Mouse (Mus musculus) hindbrain, embryonic 15.5 days (tissue): ENCODE data around the gene Gm45213. TPM values are rescaled to one million over a fixed set of nuclear protein-coding genes. Genes with fewer than 3 reads are reported as not detected.
"Not testable (repeated sequence)": the region's sequence is repeated elsewhere in the genome, so short reads cannot be mapped to it uniquely, and the experiment has no call there.

ENCODE experiments used
- ATAC-seq: fragments of 200-750 bp; cut with Nextera tagmentation; 2 replicates; pipeline ENCODE4 v1.8.0; 2017; ENCODE audit warnings: low read depth, moderate number of reproducible peaks, moderate TSS enrichment; ENCODE audit not compliant: low FRiP score
- H3K27ac ChIP-seq: fragments of 300-500 bp; sonication (generic); replicated peaks from 2 replicates; pipeline ENCODE4 v1.5.1; 2015; ENCODE audit warnings: mild to moderate bottlenecking, inconsistent platforms
- H3K27me3 ChIP-seq: fragments of 300-500 bp; sonication (generic); 2 replicates; pipeline ENCODE4 v1.6.1; 2015; ENCODE audit warnings: control low read depth, inconsistent platforms
- H3K36me3 ChIP-seq: fragments of 300-500 bp; sonication (generic); 2 replicates; pipeline ENCODE4 v1.6.1; 2015; ENCODE audit warnings: control low read depth, inconsistent platforms
- H3K4me1 ChIP-seq: fragments of 300-500 bp; sonication (generic); replicated peaks from 2 replicates; pipeline ENCODE4 v1.6.1; 2015; ENCODE audit warnings: control low read depth, inconsistent platforms
- H3K4me2 ChIP-seq: fragments of 300-500 bp; sonication (generic); 2 replicates; pipeline ENCODE4 v1.6.1; 2015; ENCODE audit warnings: moderate library complexity, mild to moderate bottlenecking, inconsistent platforms
- H3K4me3 ChIP-seq: fragments of 300-500 bp; sonication (generic); 2 replicates; pipeline ENCODE4 v1.5.1; 2015; ENCODE audit warnings: mild to moderate bottlenecking, inconsistent platforms
- H3K9ac ChIP-seq: fragments of 300-500 bp; sonication (generic); 2 replicates; pipeline ENCODE4 v1.6.1; 2015; ENCODE audit warnings: inconsistent platforms
- H3K9me3 ChIP-seq: fragments of 300-500 bp; sonication (generic); 2 replicates; pipeline ENCODE4 v1.6.1; 2016; ENCODE audit warnings: control low read depth, inconsistent platforms
- whole genome bisulfite sequencing: fragments of 180-500 bp; shearing (Covaris S2); methylation state at CpG from one replicate; pipeline ENCODE4 v1.1.7; 2015; 5-methylcytosine and 5-hydroxymethylcytosine counted together
- polyA plus RNA-seq: library from polyadenylated mRNA; unstranded; fragments of >200 nt; fragmentation: Nextera tagmentation; extraction: Ambion mirVana; gene quantifications from 2 replicates; pipeline ENCODE4 v1.2.1, GENCODE M21; 2015

Gene Gm45213
- polyA plus RNA-seq, 1 experiment from 2014 or later = not detected

GRCm38 (mm10) chr7:66036809-66037208 lies 6.6 kb upstream of the Gm45213 start:
- ATAC-seq = no peak
- Histone ChIP-seq H3K27ac (no peak overlapping the region), H3K4me3 (no peak overlapping the region), H3K27me3 (no peaks in the 10 kb centered on the region), H3K4me2 (no peak overlapping the region), H3K36me3 (no peaks in the 10 kb centered on the region), H3K9ac (no peak overlapping the region), H3K4me1 (peaks cover 14% of the 10 kb centered on the region), H3K9me3 (no peaks in the 10 kb centered on the region)
- WGBS = 65% methylated on average over 8 of the region's 8 CpGs

- H3K9me3 ChIP-seq = no peaks in the 10 kb centered on the region
- no peaks in the 10 kb centered on the region for H3K27me3 ChIP-seq
- H3K4me3 ChIP-seq = no peak overlapping the region
- ATAC-seq = no peak
- peaks cover 16% of the 10 kb centered on the region for H3K4me1 ChIP-seq
- H3K27ac ChIP-seq = no peak overlapping the region
- H3K9ac ChIP-seq = no peak overlapping the region
- H3K36me3 ChIP-seq = no peaks in the 10 kb centered on the region
- no peak overlapping the region for H3K4me2 ChIP-seq
- 67% methylated on average over 3 of the region's 3 CpGs for WGBS
Observed at GRCm38 (mm10) chr7:66038261-66038660, 5.1 kb upstream of the Gm45213 start.

GRCm38 (mm10) chr7:66038730-66039129 lies 4.7 kb upstream of the Gm45213 start:
- H3K9ac ChIP-seq = no peak overlapping the region
- H3K9me3 ChIP-seq = no peaks in the 10 kb centered on the region
- no peaks in the 10 kb centered on the region for H3K27me3 ChIP-seq
- no peak overlapping the region for H3K27ac ChIP-seq
- 72% methylated on average over 11 of the region's 11 CpGs for WGBS
- peaks cover 21% of the 10 kb centered on the region for H3K4me1 ChIP-seq
- no peak overlapping the region for H3K4me3 ChIP-seq
- no peak for ATAC-seq
- H3K4me2 ChIP-seq = no peak overlapping the region
- no peaks in the 10 kb centered on the region for H3K36me3 ChIP-seq

GRCm38 (mm10) chr7:66040026-66040814 lies 3.2 kb upstream of the Gm45213 start:
- no peak overlapping the region for H3K4me2 ChIP-seq
- H3K27ac ChIP-seq = no peak overlapping the region
- peaks cover 34% of the 10 kb centered on the region for H3K4me1 ChIP-seq
- H3K9ac ChIP-seq = no peak overlapping the region
- no peak for ATAC-seq
- 71% methylated on average over 18 of the region's 18 CpGs for WGBS
- H3K4me3 ChIP-seq = no peak overlapping the region
- no peaks in the 10 kb centered on the region for H3K36me3 ChIP-seq
- no peaks in the 10 kb centered on the region for H3K9me3 ChIP-seq
- H3K27me3 ChIP-seq = no peaks in the 10 kb centered on the region

GRCm38 (mm10) chr7:66044617-66045016 lies 1.2 kb downstream of the Gm45213 start:
- Histone ChIP-seq H3K9ac (no peak overlapping the region), H3K36me3 (no peaks in the 10 kb centered on the region), H3K4me1 (peaks cover 36% of the 10 kb centered on the region), H3K9me3 (no peaks in the 10 kb centered on the region), H3K27me3 (no peaks in the 10 kb centered on the region), H3K27ac (no peak overlapping the region), H3K4me2 (no peak overlapping the region), H3K4me3 (no peak overlapping the region)
- no peak; the same call in 1 of the 2 replicates for ATAC-seq
- WGBS = 29% methylated on average over 9 of the region's 9 CpGs

GRCm38 (mm10) chr7:66046921-66047918 lies 3.8 kb downstream of the Gm45213 start:
- H3K9ac ChIP-seq = no peak overlapping the region
- no peaks in the 10 kb centered on the region for H3K9me3 ChIP-seq
- peaks cover 36% of the 10 kb centered on the region for H3K4me1 ChIP-seq
- ATAC-seq = no peak
- H3K27ac ChIP-seq = no peak overlapping the region
- no peak overlapping the region for H3K4me3 ChIP-seq
- no peaks in the 10 kb centered on the region for H3K36me3 ChIP-seq
- 62% methylated on average over 17 of the region's 17 CpGs for WGBS
- H3K27me3 ChIP-seq = no peaks in the 10 kb centered on the region
- no peak overlapping the region for H3K4me2 ChIP-seq

- H3K4me1 ChIP-seq = peaks cover 36% of the 10 kb centered on the region
- ATAC-seq = no peak
- 81% methylated on average over 4 of the region's 4 CpGs for WGBS
Observed at GRCm38 (mm10) chr7:66047975-66048374, 4.6 kb downstream of the Gm45213 start.

GRCm38 (mm10) chr7:66048446-66049230 lies 5.2 kb downstream of the Gm45213 start:
- no peak overlapping the region for H3K4me3 ChIP-seq
- no peaks in the 10 kb centered on the region for H3K27me3 ChIP-seq
- no peaks in the 10 kb centered on the region for H3K9me3 ChIP-seq
- no peak for ATAC-seq
- H3K4me2 ChIP-seq = no peak overlapping the region
- 84% methylated on average over 12 of the region's 12 CpGs for WGBS
- no peak overlapping the region for H3K9ac ChIP-seq
- no peaks in the 10 kb centered on the region for H3K36me3 ChIP-seq
- no peak overlapping the region for H3K27ac ChIP-seq
- H3K4me1 ChIP-seq = peaks cover 30% of the 10 kb centered on the region

More at GRCm38 (mm10) chr7:66047975-66048374, 4.6 kb downstream of the Gm45213 start:
- Histone ChIP-seq H3K27me3 (no peaks in the 10 kb centered on the region), H3K36me3 (no peaks in the 10 kb centered on the region), H3K9ac (no peak overlapping the region), H3K4me2 (no peak overlapping the region), H3K9me3 (no peaks in the 10 kb centered on the region), H3K27ac (no peak overlapping the region), H3K4me3 (no peak overlapping the region)

- H3K27ac ChIP-seq = no peak overlapping the region
- H3K36me3 ChIP-seq = no peaks in the 10 kb centered on the region
- WGBS = 89% methylated on average over 4 of the region's 4 CpGs
- H3K4me3 ChIP-seq = no peak overlapping the region
- H3K4me1 ChIP-seq = no peaks in the 10 kb centered on the region
- H3K9ac ChIP-seq = no peak overlapping the region
- 0 out of 2 replicates have a peak, but pooled peaks cover 5% of the 10 kb centered on the region for H3K27me3 ChIP-seq
- no peak for ATAC-seq
- H3K4me2 ChIP-seq = no peak overlapping the region
- H3K9me3 ChIP-seq = no peaks in the 10 kb centered on the region
Observed at GRCm38 (mm10) chr7:66053946-66054483, 10.6 kb downstream of the Gm45213 start.

GRCm38 (mm10) chr7:66055356-66055755 lies 12.0 kb downstream of the Gm45213 start:
- not testable (repeated sequence) for H3K9ac ChIP-seq, H3K36me3 ChIP-seq, H3K9me3 ChIP-seq, H3K4me2 ChIP-seq, H3K27me3 ChIP-seq, H3K27ac ChIP-seq, H3K4me3 ChIP-seq, H3K4me1 ChIP-seq, ATAC-seq
- WGBS = 15% methylated on average over 2 of the region's 2 CpGs

GRCm38 (mm10) chr7:66058703-66059102 lies 15.3 kb downstream of the Gm45213 start, which contains the start of gene Snrpa1:
Gene Snrpa1 (plus strand): TSS chr7:66059003.
- peak within 1 kb of the TSS; percentile 86 for H3K4me3 ChIP-seq
- no peak for ATAC-seq
- 96% methylated on average over 1 of the region's 1 CpGs for WGBS
- no peak within 1 kb of the TSS for H3K27ac ChIP-seq
- H3K27me3 ChIP-seq = 0 out of 2 replicates have a peak, but pooled peaks cover 5% of the 10 kb centered on the region
- H3K9ac ChIP-seq = peak within 1 kb of the TSS; percentile 78; the same call in 1 of the 2 replicates
- H3K36me3 ChIP-seq = peaks cover 11% of the 10 kb centered on the region
- peak within 1 kb of the TSS; percentile 89 for H3K4me2 ChIP-seq
- no peaks in the 10 kb centered on the region for H3K9me3 ChIP-seq
- peaks cover 20% of the 10 kb centered on the region for H3K4me1 ChIP-seq
